Mouse (Mus musculus): Measurements from ENCODE around the gene Agap1. TPM values are rescaled to one million over a fixed set of nuclear protein-coding genes. Genes with fewer than 3 reads are reported as not detected.
A peak's percentile ranks its signal among the peaks of the same experiment; 100 is the strongest.

Agap1 gene
- 11.3 and 12.1 TPM in 2 replicates for polyA plus RNA-seq (2011; ENCODE audit: insufficient read depth, insufficient read length, low replicate concordance, missing spikeins)

- under 1% methylated on average over 115 of the region's 118 CpGs for WGBS
- no peaks in the 10 kb centered on the region for H3K4me1 ChIP-seq (ENCODE audit: control insufficient read depth, insufficient read depth, low read length)
- peak; percentile 12; the same call in 1 of the 2 replicates for TF ChIP-seq POLR2A (IDR thresholded peaks at IDR 0.05; ENCODE audit: borderline replicate concordance, control insufficient read depth, low read depth, low read length)
- no peak for TF ChIP-seq CTCF (IDR thresholded peaks at IDR 0.05; ENCODE audit: control insufficient read depth, insufficient read depth, low read length)
- H3K27ac ChIP-seq (ENCODE audit: control insufficient read depth, insufficient read depth, low read depth, low read length, poor library complexity), result peak within 1 kb of the TSS; percentile 61; the same call in 1 of the 2 replicates
- peak within 1 kb of the TSS; percentile 59 for H3K4me3 ChIP-seq (replicated peaks; ENCODE audit: control insufficient read depth, low read depth, low read length)
Observed at GRCm38 (mm10) chr1:89454196-89455123, at the start of gene Agap1. Agap1 (plus strand) TSS chr1:89454806.

- WGBS, result 79% methylated on average over 6 of the region's 6 CpGs
- TF ChIP-seq POLR2A (IDR thresholded peaks at IDR 0.05; ENCODE audit: borderline replicate concordance, control insufficient read depth, low read depth, low read length) (no peak), CTCF (IDR thresholded peaks at IDR 0.05; ENCODE audit: control insufficient read depth, insufficient read depth, low read length) (no peak)
- Histone ChIP-seq H3K4me1 (ENCODE audit: control insufficient read depth, insufficient read depth, low read length) (no peaks in the 10 kb centered on the region), H3K4me3 (replicated peaks; ENCODE audit: control insufficient read depth, low read depth, low read length) (no peak overlapping the region), H3K27ac (ENCODE audit: control insufficient read depth, insufficient read depth, low read depth, low read length, poor library complexity) (no peak overlapping the region)
Observed at GRCm38 (mm10) chr1:89405991-89406390, 48.6 kb upstream of the Agap1 start.

GRCm38 (mm10) chr1:89407986-89408385 lies 46.6 kb upstream of the Agap1 start:
- WGBS, result 75% methylated on average over 8 of the region's 8 CpGs
- TF ChIP-seq CTCF (IDR thresholded peaks at IDR 0.05; ENCODE audit: control insufficient read depth, insufficient read depth, low read length) (no peak), POLR2A (IDR thresholded peaks at IDR 0.05; ENCODE audit: borderline replicate concordance, control insufficient read depth, low read depth, low read length) (no peak)
- no peak overlapping the region for H3K27ac ChIP-seq (ENCODE audit: control insufficient read depth, insufficient read depth, low read depth, low read length, poor library complexity)
- H3K4me1 ChIP-seq (ENCODE audit: control insufficient read depth, insufficient read depth, low read length), result no peaks in the 10 kb centered on the region
- no peak overlapping the region for H3K4me3 ChIP-seq (replicated peaks; ENCODE audit: control insufficient read depth, low read depth, low read length)

GRCm38 (mm10) chr1:89413122-89413521 lies 41.5 kb upstream of the Agap1 start:
- Histone ChIP-seq H3K27ac (ENCODE audit: control insufficient read depth, insufficient read depth, low read depth, low read length, poor library complexity) (no peak overlapping the region), H3K4me3 (replicated peaks; ENCODE audit: control insufficient read depth, low read depth, low read length) (no peak overlapping the region), H3K4me1 (ENCODE audit: control insufficient read depth, insufficient read depth, low read length) (no peaks in the 10 kb centered on the region)
- TF ChIP-seq CTCF (IDR thresholded peaks at IDR 0.05; ENCODE audit: control insufficient read depth, insufficient read depth, low read length) (no peak), POLR2A (IDR thresholded peaks at IDR 0.05; ENCODE audit: borderline replicate concordance, control insufficient read depth, low read depth, low read length) (no peak)
- WGBS, result 68% methylated on average over 2 of the region's 2 CpGs

- TF ChIP-seq CTCF (IDR thresholded peaks at IDR 0.05; ENCODE audit: control insufficient read depth, insufficient read depth, low read length) (no peak), POLR2A (IDR thresholded peaks at IDR 0.05; ENCODE audit: borderline replicate concordance, control insufficient read depth, low read depth, low read length) (no peak)
- H3K4me1 ChIP-seq (ENCODE audit: control insufficient read depth, insufficient read depth, low read length), result no peaks in the 10 kb centered on the region
- H3K4me3 ChIP-seq (replicated peaks; ENCODE audit: control insufficient read depth, low read depth, low read length), result no peak overlapping the region
- 87% methylated on average over 9 of the region's 9 CpGs for WGBS
- no peak overlapping the region for H3K27ac ChIP-seq (ENCODE audit: control insufficient read depth, insufficient read depth, low read depth, low read length, poor library complexity)
Observed at GRCm38 (mm10) chr1:89414563-89414962, 40.0 kb upstream of the Agap1 start.

GRCm38 (mm10) chr1:89416929-89417328 lies 37.7 kb upstream of the Agap1 start:
- TF ChIP-seq POLR2A (IDR thresholded peaks at IDR 0.05; ENCODE audit: borderline replicate concordance, control insufficient read depth, low read depth, low read length) (no peak), CTCF (IDR thresholded peaks at IDR 0.05; ENCODE audit: control insufficient read depth, insufficient read depth, low read length) (no peak)
- Histone ChIP-seq H3K4me1 (ENCODE audit: control insufficient read depth, insufficient read depth, low read length) (no peaks in the 10 kb centered on the region), H3K4me3 (replicated peaks; ENCODE audit: control insufficient read depth, low read depth, low read length) (no peak overlapping the region), H3K27ac (ENCODE audit: control insufficient read depth, insufficient read depth, low read depth, low read length, poor library complexity) (no peak overlapping the region)
- WGBS, result 36% methylated on average over 5 of the region's 5 CpGs

DNA sequence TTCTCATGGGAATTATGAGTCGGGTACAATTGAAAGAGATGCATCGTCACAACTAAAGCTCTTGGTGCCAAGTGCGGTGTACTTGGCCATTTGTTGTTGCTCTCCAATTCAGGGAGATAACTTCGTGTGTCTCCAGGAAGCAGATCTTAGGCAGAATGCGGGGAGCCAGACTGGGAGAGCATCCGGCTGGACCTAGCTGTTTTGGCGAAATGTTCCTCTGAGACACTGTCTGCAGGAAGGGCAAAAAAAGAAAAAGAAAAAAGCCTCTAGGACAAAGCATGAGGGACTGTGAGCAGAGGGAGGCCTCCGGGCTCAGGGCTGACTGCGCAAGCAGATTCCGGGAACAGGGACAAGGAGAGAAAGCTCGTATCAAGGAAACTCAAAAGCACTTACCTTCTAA lies 34.0 kb upstream of the Agap1 start:
- no peaks in the 10 kb centered on the region for H3K4me1 ChIP-seq (ENCODE audit: control insufficient read depth, insufficient read depth, low read length)
- H3K4me3 ChIP-seq (replicated peaks; ENCODE audit: control insufficient read depth, low read depth, low read length), result no peak overlapping the region
- TF ChIP-seq POLR2A (IDR thresholded peaks at IDR 0.05; ENCODE audit: borderline replicate concordance, control insufficient read depth, low read depth, low read length) (no peak), CTCF (IDR thresholded peaks at IDR 0.05; ENCODE audit: control insufficient read depth, insufficient read depth, low read length) (no peak)
- no peak overlapping the region for H3K27ac ChIP-seq (ENCODE audit: control insufficient read depth, insufficient read depth, low read depth, low read length, poor library complexity)
- WGBS, result 75% methylated on average over 11 of the region's 11 CpGs

DNA sequence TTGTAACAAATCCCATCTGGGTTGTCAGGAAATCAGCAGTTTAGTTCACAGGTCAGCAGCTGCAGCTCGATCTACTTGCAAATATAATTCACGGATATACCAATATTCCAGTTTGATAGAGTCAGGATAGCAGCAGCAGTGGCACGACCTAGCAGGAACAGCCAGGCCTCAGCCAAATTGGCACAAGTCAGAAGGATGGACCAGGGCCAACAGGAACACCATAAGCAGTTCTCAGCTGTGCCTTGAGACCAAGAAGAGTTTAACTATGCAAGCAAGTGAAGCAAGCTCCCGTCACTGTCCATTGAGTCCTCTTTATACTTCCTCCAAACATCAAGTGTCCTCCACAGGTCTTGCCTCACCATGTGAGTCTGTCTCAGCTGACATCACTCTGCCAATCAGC lies 33.2 kb upstream of the Agap1 start:
- 63% methylated on average over 4 of the region's 4 CpGs for WGBS
- Histone ChIP-seq H3K27ac (ENCODE audit: control insufficient read depth, insufficient read depth, low read depth, low read length, poor library complexity) (no peak overlapping the region), H3K4me1 (ENCODE audit: control insufficient read depth, insufficient read depth, low read length) (no peaks in the 10 kb centered on the region), H3K4me3 (replicated peaks; ENCODE audit: control insufficient read depth, low read depth, low read length) (no peak overlapping the region)
- no peak for TF ChIP-seq POLR2A (IDR thresholded peaks at IDR 0.05; ENCODE audit: borderline replicate concordance, control insufficient read depth, low read depth, low read length)
- TF ChIP-seq CTCF (IDR thresholded peaks at IDR 0.05; ENCODE audit: control insufficient read depth, insufficient read depth, low read length), result no peak

All from bone marrow, adult 2 months (tissue).